Comparison of ENCODE assay signal across 9 mouse cellular contexts in the genomic region with DNA sequence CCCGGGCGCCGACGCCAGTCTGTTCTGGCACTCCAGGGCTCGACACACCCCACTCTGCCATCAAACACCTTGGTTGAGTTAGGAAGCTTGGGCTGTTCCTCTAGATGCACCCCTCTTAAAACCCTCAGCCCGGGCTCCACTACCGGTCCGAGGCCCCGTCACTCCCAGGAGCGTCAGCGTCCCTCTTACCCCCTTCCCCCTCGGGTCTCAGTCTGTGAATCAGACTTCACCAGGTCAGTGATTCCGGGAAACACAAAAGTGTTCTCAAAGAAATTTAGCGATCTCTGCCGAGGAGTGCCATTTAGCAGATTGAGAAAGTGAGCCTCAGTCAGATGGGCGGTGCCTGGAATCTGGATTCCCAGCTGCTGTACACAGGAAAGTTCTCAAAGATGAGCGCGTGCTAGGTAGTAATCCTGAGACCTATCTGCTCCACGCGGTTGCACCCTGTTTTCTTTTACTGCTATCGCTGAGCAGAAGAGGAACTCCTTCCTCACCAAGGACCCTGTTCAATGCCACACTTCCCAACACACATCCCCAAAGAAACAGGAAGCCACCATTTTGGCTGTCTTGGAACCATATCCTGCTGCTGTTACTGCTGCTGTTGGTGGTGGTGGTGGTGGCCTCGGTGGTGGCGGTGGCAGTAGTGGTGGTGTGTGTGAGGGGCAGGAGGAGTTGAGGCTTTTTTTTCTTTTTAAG. TPM values are rescaled to one million over a fixed set of nuclear protein-coding genes. Genes with fewer than 3 reads are reported as not detected.
DNase-seq lines count a peak whose midpoint lies in the region; ATAC-seq and TF ChIP-seq lines count a peak whose summit lies in the region.
"Had no signal": no experiment of that assay in that cellular context is flagged by ENCODE, and none has a peak within 500 bp of the region (broad histone marks: within the 10 kb centered on the region; RNA-seq: fewer than 3 reads in every experiment).

No protein-coding gene starts in this region.

- 11% methylated on average over 23 of the region's 23 CpGs for WGBS in lung, adult 2 months
- WGBS in limb, embryonic 11.5 days: 10% methylated on average over 23 of the region's 23 CpGs
- WGBS in neural tube, embryonic 13.5 days: 10% methylated on average over 23 of the region's 23 CpGs

- H3K9me3 ChIP-seq in limb, embryonic 11.5 days (ENCODE audit: control insufficient read depth, low read length): no peaks in the 10 kb centered on the region
- H3K9me3 ChIP-seq in neural tube, embryonic 13.5 days: no peaks in the 10 kb centered on the region

- 0 out of 2 replicates have a peak, but pooled peaks cover 3% of the 10 kb centered on the region for H3K4me1 ChIP-seq in lung, adult 2 months (ENCODE audit: control insufficient read depth, insufficient read depth, low read length)
- no peaks in the 10 kb centered on the region for H3K4me1 ChIP-seq in limb, embryonic 11.5 days (ENCODE audit: control insufficient read depth, insufficient read depth, low read length)
- peaks cover 37% of the 10 kb centered on the region for H3K4me1 ChIP-seq in neural tube, embryonic 13.5 days (replicated peaks)

- no peak for DNase-seq in lung, adult 2 months
- no peak for DNase-seq in lung, postnatal 14 days
- peak; percentile 28 to 29 for DNase-seq in heart, adult 9 months (ENCODE audit: low spot score in 2 of 2)
- DNase-seq in limb, embryonic 11.5 days (ENCODE audit: low spot score): peak; percentile 36
- no peak for DNase-seq in left cerebral cortex, adult 18-20 months (ENCODE audit: low spot score in 2 of 2)
- DNase-seq in adrenal gland, adult 8-10 months: no peak
- DNase-seq in urinary bladder, postnatal 25 days (ENCODE audit: low spot score): no peak

- H3K27ac ChIP-seq in limb, embryonic 11.5 days (replicated peaks; ENCODE audit: low read depth, low read length): no peak overlapping the region
- peak overlapping the region; percentile 46 for H3K27ac ChIP-seq in neural tube, embryonic 13.5 days (replicated peaks)

- no peak for TF ChIP-seq CTCF in lung, adult 2 months (IDR thresholded peaks at IDR 0.05; ENCODE audit: insufficient read depth, low read length)

- peak overlapping the region; percentile 94 for H3K4me2 ChIP-seq in limb, embryonic 11.5 days (ENCODE audit: low read depth, severe bottlenecking)
- peak overlapping the region; percentile 86 for H3K4me2 ChIP-seq in neural tube, embryonic 13.5 days

- ATAC-seq in limb, embryonic 11.5 days (ENCODE audit: insufficient number of reproducible peaks, low FRiP score, low TSS enrichment, low read depth): no peak
- peak; percentile 19; the same call in 1 of the 2 replicates for ATAC-seq in neural tube, embryonic 13.5 days (ENCODE audit: low read depth)

- peak overlapping the region; percentile 60 for H3K9ac ChIP-seq in limb, embryonic 11.5 days (ENCODE audit: low read length)
- H3K9ac ChIP-seq in neural tube, embryonic 13.5 days: peak overlapping the region; percentile 79

- H3K4me3 ChIP-seq in lung, adult 2 months (replicated peaks; ENCODE audit: extremely low read depth, low read depth, low read length): peak overlapping the region; percentile 65
- H3K4me3 ChIP-seq in limb, embryonic 11.5 days (ENCODE audit: low read depth, low read length): peak overlapping the region; percentile 48
- H3K4me3 ChIP-seq in neural tube, embryonic 13.5 days: peak overlapping the region; percentile 58
- H3K4me3 ChIP-seq: myocyte had no signal

- no peak for TF ChIP-seq POLR2A in lung, adult 2 months (IDR thresholded peaks at IDR 0.05; ENCODE audit: borderline replicate concordance, extremely low read depth, low read depth, low read length)

- no peaks in the 10 kb centered on the region for H3K36me3 ChIP-seq in limb, embryonic 11.5 days (ENCODE audit: control insufficient read depth, insufficient read depth, low read length)
- H3K36me3 ChIP-seq in neural tube, embryonic 13.5 days: no peaks in the 10 kb centered on the region

- peaks cover 20% of the 10 kb centered on the region for H3K27me3 ChIP-seq in limb, embryonic 11.5 days (ENCODE audit: control insufficient read depth, insufficient read depth, low read length)
- peaks cover 26% of the 10 kb centered on the region for H3K27me3 ChIP-seq in neural tube, embryonic 13.5 days

RNA-seq across cellular contexts. Expression of a gene that starts 0.8 kb away (rescaled TPM):
- polyA plus RNA-seq in lung, adult 2 months (2012; rRNA removed): 31.2 and 32.6 TPM in 2 replicates
- polyA plus RNA-seq in limb, embryonic 11.5 days (2014; fragmentation: Nextera tagmentation; extraction: Ambion mirVana): 3.5 and 4.2 TPM in 2 replicates
- 21.7 and 24.2 TPM in 2 replicates for polyA plus RNA-seq in neural tube, embryonic 13.5 days (2015; fragmentation: Nextera tagmentation; extraction: Ambion mirVana)
- total RNA-seq in left cerebral cortex, adult 18-20 months (2021): 1 to 10 TPM; 5.3 to 5.8 TPM
- total RNA-seq in adrenal gland, adult 8-10 months (2022): 10 to 100 TPM; 11.2 to 22.4 (median 19.7) TPM
- polyA plus RNA-seq: myocyte had no signal

Comparison
In these comparisons a context has a peak if more than half of its experiments do, and no peak if none do; other contexts are left out.
1. DNase-seq: peak in heart, adult 9 months (2 of 2) and limb, embryonic 11.5 days (single experiment); none in lung, adult 2 months (single experiment), lung, postnatal 14 days (single experiment), left cerebral cortex, adult 18-20 months (0 of 2), adrenal gland, adult 8-10 months (single experiment) and urinary bladder, postnatal 25 days (single experiment).
2. Peak in every context shown above with its lines, with median percentiles within 50 percentile points of each other: H3K4me3 ChIP-seq.